Mouse (Mus musculus): ENCODE results near the gene Padi4.

DNA sequence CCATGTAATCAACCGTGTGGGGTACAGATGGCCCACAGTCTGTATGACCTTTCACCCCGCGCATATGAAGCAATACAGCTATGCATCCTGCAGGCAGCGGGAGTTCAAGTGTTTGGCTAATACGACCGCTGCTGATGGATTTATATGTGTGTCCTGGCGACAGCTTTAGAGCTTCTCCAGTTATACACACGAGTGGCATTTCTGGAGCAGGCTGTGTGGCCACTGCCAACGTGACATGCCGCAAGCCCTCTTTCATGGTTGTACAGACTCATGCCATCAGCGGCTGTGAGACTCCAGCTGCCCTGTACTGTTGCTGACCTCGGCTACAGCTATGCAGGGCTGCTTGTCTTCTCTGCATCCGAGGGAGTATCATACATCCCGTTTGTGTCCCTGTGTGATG lies 6.5 kb upstream of the Padi4 start:
- TF ChIP-seq GATA1 (IDR thresholded peaks at IDR 0.05; ENCODE audit: borderline replicate concordance, low read length) (no peak), FLI1 (IDR thresholded peaks at IDR 0.05; ENCODE audit: low read length) (no peak)

All from megakaryocyte, embryonic 14.5 days (primary cell).